Mouse (Mus musculus): ENCODE results near the gene Ddx55. TPM values are rescaled to one million over a fixed set of nuclear protein-coding genes. Genes with fewer than 3 reads are reported as not detected.

The Ddx55 gene
- polyA plus RNA-seq, 1 experiment from 2014 or later = 13.9 TPM

Other genes with a start within 250 kb of the Ddx55 start
- 10.8 and 13.8 TPM in 2 replicates for gene Mphosph9, start 224.9 kb upstream of the Ddx55 start, polyA plus RNA-seq (2015; fragmentation: Nextera tagmentation; extraction: Ambion mirVana)
- gene 2810006K23Rik, start 224.8 kb upstream of the Ddx55 start, polyA plus RNA-seq (2015; fragmentation: Nextera tagmentation; extraction: Ambion mirVana) = 18.5 and 20.4 TPM in 2 replicates
- gene Cdk2ap1, start 189.8 kb upstream of the Ddx55 start, polyA plus RNA-seq (2015; fragmentation: Nextera tagmentation; extraction: Ambion mirVana) = 28.4 and 29.9 TPM in 2 replicates
- gene Sbno1, start 126.9 kb upstream of the Ddx55 start, polyA plus RNA-seq (2015; fragmentation: Nextera tagmentation; extraction: Ambion mirVana) = 72.7 and 94.8 TPM in 2 replicates
- gene Kmt5a, start 112.9 kb upstream of the Ddx55 start, polyA plus RNA-seq (2015; fragmentation: Nextera tagmentation; extraction: Ambion mirVana) = 30.7 and 38.1 TPM in 2 replicates
- gene Rilpl2, start 74.5 kb upstream of the Ddx55 start, polyA plus RNA-seq (2015; fragmentation: Nextera tagmentation; extraction: Ambion mirVana) = 34.7 and 36.8 TPM in 2 replicates
- gene Snrnp35, start 69.7 kb upstream of the Ddx55 start, polyA plus RNA-seq (2015; fragmentation: Nextera tagmentation; extraction: Ambion mirVana) = 27.4 and 29.4 TPM in 2 replicates
- 21.7 and 21.9 TPM in 2 replicates for gene Rilpl1, start 21.5 kb upstream of the Ddx55 start, polyA plus RNA-seq (2015; fragmentation: Nextera tagmentation; extraction: Ambion mirVana)
- 537 and 602 TPM in 2 replicates for gene Tmed2, start 12.2 kb upstream of the Ddx55 start, polyA plus RNA-seq (2015; fragmentation: Nextera tagmentation; extraction: Ambion mirVana)
- 73.4 and 76.1 TPM in 2 replicates for gene Eif2b1, start 26.3 kb downstream of the Ddx55 start, polyA plus RNA-seq (2015; fragmentation: Nextera tagmentation; extraction: Ambion mirVana)
- gene Gtf2h3, start 26.3 kb downstream of the Ddx55 start, polyA plus RNA-seq (2015; fragmentation: Nextera tagmentation; extraction: Ambion mirVana) = 67.9 and 73.8 TPM in 2 replicates
- gene Atp6v0a2, start 75.7 kb downstream of the Ddx55 start, polyA plus RNA-seq (2015; fragmentation: Nextera tagmentation; extraction: Ambion mirVana) = 47.1 and 48.6 TPM in 2 replicates
- 0.12 and 0.15 TPM in 2 replicates for gene Dnah10, start 172.2 kb downstream of the Ddx55 start, polyA plus RNA-seq (2015; fragmentation: Nextera tagmentation; extraction: Ambion mirVana)